Mouse (Mus musculus): ENCODE data around the gene Dpysl4. TPM values are rescaled to one million over a fixed set of nuclear protein-coding genes. Genes with fewer than 3 reads are reported as not detected.

Gene Dpysl4
- polyA plus RNA-seq, 1 experiment from 2014 or later, result 5.0 TPM

- Histone ChIP-seq H3K4me3 (ENCODE audit: low read depth, low read length) (no peak overlapping the region), H3K9ac (ENCODE audit: low read depth, low read length) (no peak overlapping the region), H3K27ac (ENCODE audit: low read depth, low read length) (no peak overlapping the region), H3K4me1 (replicated peaks; ENCODE audit: control insufficient read depth, insufficient read depth, low read length) (no peaks in the 10 kb centered on the region), H3K36me3 (ENCODE audit: control insufficient read depth, insufficient read depth, low read length) (no peaks in the 10 kb centered on the region), H3K27me3 (replicated peaks; ENCODE audit: control insufficient read depth, insufficient read depth, low read length) (no peaks in the 10 kb centered on the region), H3K9me3 (ENCODE audit: control insufficient read depth, low read length) (no peaks in the 10 kb centered on the region), H3K4me2 (no peak overlapping the region)
- ATAC-seq (replicated peaks; ENCODE audit: low FRiP score), result no peak
- 51% methylated on average over 8 of the region's 8 CpGs for WGBS
- DNase-seq (ENCODE audit: low spot score), result no peak
These were observed 45.7 kb downstream of the Dpysl4 start for GRCm38 (mm10) chr7:139131538-139131937.

DNA sequence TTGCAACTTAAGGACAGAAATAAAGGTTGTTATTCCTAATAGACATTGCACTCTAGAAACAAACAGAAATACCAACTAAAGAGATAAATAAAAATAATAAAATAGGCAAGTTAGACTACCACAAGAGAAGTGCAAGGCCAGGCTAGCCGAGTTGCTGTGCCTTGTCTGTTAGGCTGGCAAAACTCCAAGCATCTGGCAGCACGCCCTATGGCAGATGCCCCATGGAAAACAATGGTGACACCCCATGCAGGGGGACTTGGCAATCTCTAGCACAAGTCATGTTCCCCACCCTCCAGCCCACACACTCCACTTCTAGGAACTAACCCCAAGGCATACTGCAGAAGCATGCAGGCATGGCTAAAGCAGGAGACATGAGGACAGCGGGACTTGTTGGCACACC is 47.6 kb downstream of the Dpysl4 start:
- no peak overlapping the region for H3K4me2 ChIP-seq
- no peaks in the 10 kb centered on the region for H3K27me3 ChIP-seq (replicated peaks; ENCODE audit: control insufficient read depth, insufficient read depth, low read length)
- DNase-seq (ENCODE audit: low spot score), result no peak
- H3K9ac ChIP-seq (ENCODE audit: low read depth, low read length), result no peak overlapping the region
- no peaks in the 10 kb centered on the region for H3K4me1 ChIP-seq (replicated peaks; ENCODE audit: control insufficient read depth, insufficient read depth, low read length)
- no peak overlapping the region for H3K27ac ChIP-seq (ENCODE audit: low read depth, low read length)
- H3K4me3 ChIP-seq (ENCODE audit: low read depth, low read length), result no peak overlapping the region
- ATAC-seq (replicated peaks; ENCODE audit: low FRiP score), result no peak
- no peaks in the 10 kb centered on the region for H3K36me3 ChIP-seq (ENCODE audit: control insufficient read depth, insufficient read depth, low read length)
- WGBS, result 84% methylated on average over 3 of the region's 3 CpGs
- no peaks in the 10 kb centered on the region for H3K9me3 ChIP-seq (ENCODE audit: control insufficient read depth, low read length)

DNA sequence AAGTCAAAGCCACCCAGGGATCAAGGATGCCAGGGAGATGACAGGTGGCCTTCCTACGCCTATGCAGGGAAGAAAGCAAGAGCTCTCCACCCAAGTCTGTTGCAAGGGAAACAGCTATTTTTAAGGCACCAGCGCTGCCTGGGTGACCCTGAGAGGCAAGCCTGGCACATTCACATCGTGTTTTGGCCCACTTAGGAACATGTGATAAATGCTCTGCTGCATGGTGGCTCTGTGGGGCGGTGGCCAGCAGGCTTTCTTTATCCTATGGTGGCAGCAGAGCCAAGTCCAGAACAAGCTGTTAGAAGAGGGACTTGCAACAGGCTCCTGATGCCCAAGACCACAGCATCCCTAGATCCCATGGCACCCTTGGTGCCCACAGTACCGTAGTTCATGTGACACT is 49.4 kb downstream of the Dpysl4 start:
- H3K4me3 ChIP-seq (ENCODE audit: low read depth, low read length), result no peak overlapping the region
- H3K36me3 ChIP-seq (ENCODE audit: control insufficient read depth, insufficient read depth, low read length), result no peaks in the 10 kb centered on the region
- DNase-seq (ENCODE audit: low spot score) (no peak), ATAC-seq (replicated peaks; ENCODE audit: low FRiP score) (no peak)
- 66% methylated on average over 5 of the region's 5 CpGs for WGBS
- H3K4me2 ChIP-seq, result no peak overlapping the region
- no peak overlapping the region for H3K27ac ChIP-seq (ENCODE audit: low read depth, low read length)
- H3K9ac ChIP-seq (ENCODE audit: low read depth, low read length), result no peak overlapping the region
- H3K27me3 ChIP-seq (replicated peaks; ENCODE audit: control insufficient read depth, insufficient read depth, low read length), result no peaks in the 10 kb centered on the region
- no peaks in the 10 kb centered on the region for H3K9me3 ChIP-seq (ENCODE audit: control insufficient read depth, low read length)
- H3K4me1 ChIP-seq (replicated peaks; ENCODE audit: control insufficient read depth, insufficient read depth, low read length), result no peaks in the 10 kb centered on the region

- Histone ChIP-seq H3K36me3 (ENCODE audit: control insufficient read depth, insufficient read depth, low read length) (no peaks in the 10 kb centered on the region), H3K9ac (ENCODE audit: low read depth, low read length) (no peak overlapping the region), H3K4me2 (no peak overlapping the region), H3K4me1 (replicated peaks; ENCODE audit: control insufficient read depth, insufficient read depth, low read length) (no peaks in the 10 kb centered on the region), H3K27me3 (replicated peaks; ENCODE audit: control insufficient read depth, insufficient read depth, low read length) (no peaks in the 10 kb centered on the region), H3K4me3 (ENCODE audit: low read depth, low read length) (no peak overlapping the region), H3K27ac (ENCODE audit: low read depth, low read length) (no peak overlapping the region), H3K9me3 (ENCODE audit: control insufficient read depth, low read length) (no peaks in the 10 kb centered on the region)
- no peak for ATAC-seq (replicated peaks; ENCODE audit: low FRiP score)
- 62% methylated on average over 5 of the region's 5 CpGs for WGBS
- no peak for DNase-seq (ENCODE audit: low spot score)
These were observed 51.2 kb downstream of the Dpysl4 start for GRCm38 (mm10) chr7:139136906-139137491.

DNA sequence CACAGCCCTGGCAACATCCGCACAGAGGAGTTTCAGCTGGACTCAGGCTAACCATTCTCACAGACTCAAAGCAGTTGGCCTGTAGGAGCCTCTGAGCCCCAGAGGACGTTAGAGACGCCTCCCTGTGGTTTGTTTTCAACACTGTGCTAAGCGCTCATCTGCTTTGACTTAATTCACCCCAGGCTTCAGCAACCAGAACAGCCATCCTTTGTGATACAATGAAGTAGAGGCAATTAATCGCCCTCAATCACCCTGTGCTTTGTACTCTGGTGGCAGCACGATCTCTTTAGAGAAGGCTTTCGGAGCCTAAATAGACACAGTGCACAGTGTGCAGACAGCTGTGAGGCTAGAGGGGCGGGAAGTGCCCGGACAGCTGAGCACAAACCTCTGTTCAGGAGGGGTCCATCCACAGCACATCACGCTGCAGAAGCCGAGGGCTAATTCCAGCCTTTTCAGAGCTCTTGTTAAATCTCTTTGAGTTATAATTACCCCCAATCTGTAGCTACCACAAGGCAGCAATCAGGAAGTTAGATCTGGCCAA is 54.2 kb downstream of the Dpysl4 start:
- H3K27me3 ChIP-seq (replicated peaks; ENCODE audit: control insufficient read depth, insufficient read depth, low read length), result no peaks in the 10 kb centered on the region
- H3K9me3 ChIP-seq (ENCODE audit: control insufficient read depth, low read length), result no peaks in the 10 kb centered on the region
- H3K36me3 ChIP-seq (ENCODE audit: control insufficient read depth, insufficient read depth, low read length), result no peaks in the 10 kb centered on the region
- H3K27ac ChIP-seq (ENCODE audit: low read depth, low read length), result no peak overlapping the region
- ATAC-seq (replicated peaks; ENCODE audit: low FRiP score) (no peak), DNase-seq (ENCODE audit: low spot score) (no peak)
- H3K4me1 ChIP-seq (replicated peaks; ENCODE audit: control insufficient read depth, insufficient read depth, low read length), result no peaks in the 10 kb centered on the region
- 37% methylated on average over 11 of the region's 11 CpGs for WGBS
- H3K9ac ChIP-seq (ENCODE audit: low read depth, low read length), result no peak overlapping the region
- no peak overlapping the region for H3K4me2 ChIP-seq
- no peak overlapping the region for H3K4me3 ChIP-seq (ENCODE audit: low read depth, low read length)

DNA sequence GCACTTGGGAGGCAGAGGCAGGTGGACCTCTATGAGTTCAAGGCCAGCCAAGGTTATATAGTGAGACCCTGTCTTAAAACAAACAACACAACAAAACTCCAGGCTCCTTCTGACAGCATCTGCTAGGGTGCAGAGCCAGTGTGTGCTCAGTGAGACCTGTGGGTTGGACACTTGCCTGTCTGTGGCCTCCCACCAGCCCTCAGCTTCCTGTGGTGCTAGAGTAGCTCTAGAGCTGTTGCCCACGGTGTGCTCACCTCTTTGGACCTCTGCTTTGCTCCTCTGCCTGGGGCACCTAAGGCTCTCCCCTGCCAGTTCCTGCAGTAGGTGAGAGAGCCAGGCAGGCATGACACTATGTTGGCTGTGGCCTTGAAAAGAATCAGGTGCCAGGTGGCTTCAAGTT is 58.0 kb downstream of the Dpysl4 start:
- H3K4me2 ChIP-seq, result no peak overlapping the region
- WGBS, result 44% methylated on average over 1 of the region's 1 CpGs

DNA sequence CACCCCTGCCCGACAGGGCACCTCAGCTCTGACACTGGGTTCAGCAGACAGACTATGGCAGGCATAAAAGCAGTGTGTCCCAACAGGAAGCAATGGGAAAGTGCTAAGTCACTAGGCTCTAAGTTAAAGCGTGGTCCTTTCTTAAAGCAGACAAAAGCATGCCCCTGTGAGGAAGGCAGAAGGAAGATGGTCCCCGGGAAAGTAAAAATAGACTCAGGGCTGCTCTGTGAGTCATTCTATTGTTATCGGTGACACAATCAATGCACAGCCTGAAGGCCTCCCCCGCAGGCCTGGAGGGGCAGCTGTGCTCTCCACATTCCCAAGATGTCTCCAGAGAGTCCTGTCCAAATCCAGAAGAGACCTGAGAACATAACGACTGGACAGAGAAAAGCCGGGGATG is 60.1 kb downstream of the Dpysl4 start:
- no peak overlapping the region for H3K4me3 ChIP-seq (ENCODE audit: low read depth, low read length)
- no peak overlapping the region for H3K27ac ChIP-seq (ENCODE audit: low read depth, low read length)
- WGBS, result 42% methylated on average over 7 of the region's 7 CpGs
- H3K4me2 ChIP-seq, result no peak overlapping the region
- no peak overlapping the region for H3K9ac ChIP-seq (ENCODE audit: low read depth, low read length)
- ATAC-seq (replicated peaks; ENCODE audit: low FRiP score) (no peak), DNase-seq (ENCODE audit: low spot score) (no peak)
- 0 out of 2 replicates have a peak, but pooled peaks cover 2% of the 10 kb centered on the region for H3K4me1 ChIP-seq (replicated peaks; ENCODE audit: control insufficient read depth, insufficient read depth, low read length)
- peaks cover 6% of the 10 kb centered on the region; the same call in 1 of the 2 replicates for H3K27me3 ChIP-seq (replicated peaks; ENCODE audit: control insufficient read depth, insufficient read depth, low read length)
- H3K36me3 ChIP-seq (ENCODE audit: control insufficient read depth, insufficient read depth, low read length), result no peaks in the 10 kb centered on the region
- H3K9me3 ChIP-seq (ENCODE audit: control insufficient read depth, low read length), result no peaks in the 10 kb centered on the region

More for the DNA sequence above, 58.0 kb downstream of the Dpysl4 start:
- Histone ChIP-seq H3K4me3 (ENCODE audit: low read depth, low read length) (no peak overlapping the region), H3K9ac (ENCODE audit: low read depth, low read length) (no peak overlapping the region), H3K4me1 (replicated peaks; ENCODE audit: control insufficient read depth, insufficient read depth, low read length) (0 out of 2 replicates have a peak, but pooled peaks cover 2% of the 10 kb centered on the region), H3K9me3 (ENCODE audit: control insufficient read depth, low read length) (no peaks in the 10 kb centered on the region), H3K27me3 (replicated peaks; ENCODE audit: control insufficient read depth, insufficient read depth, low read length) (no peaks in the 10 kb centered on the region), H3K36me3 (ENCODE audit: control insufficient read depth, insufficient read depth, low read length) (no peaks in the 10 kb centered on the region), H3K27ac (ENCODE audit: low read depth, low read length) (no peak overlapping the region)
- DNase-seq (ENCODE audit: low spot score) (no peak), ATAC-seq (replicated peaks; ENCODE audit: low FRiP score) (no peak)

- Histone ChIP-seq H3K36me3 (ENCODE audit: control insufficient read depth, insufficient read depth, low read length) (no peaks in the 10 kb centered on the region), H3K4me1 (replicated peaks; ENCODE audit: control insufficient read depth, insufficient read depth, low read length) (0 out of 2 replicates have a peak, but pooled peaks cover 8% of the 10 kb centered on the region), H3K27me3 (replicated peaks; ENCODE audit: control insufficient read depth, insufficient read depth, low read length) (peaks cover 6% of the 10 kb centered on the region; the same call in 1 of the 2 replicates), H3K27ac (ENCODE audit: low read depth, low read length) (no peak overlapping the region), H3K9ac (ENCODE audit: low read depth, low read length) (no peak overlapping the region), H3K9me3 (ENCODE audit: control insufficient read depth, low read length) (no peaks in the 10 kb centered on the region), H3K4me2 (no peak overlapping the region), H3K4me3 (ENCODE audit: low read depth, low read length) (no peak overlapping the region)
- no peak for ATAC-seq (replicated peaks; ENCODE audit: low FRiP score)
- 29% methylated on average over 4 of the region's 4 CpGs for WGBS
- no peak for DNase-seq (ENCODE audit: low spot score)
These were observed 61.6 kb downstream of the Dpysl4 start for GRCm38 (mm10) chr7:139147360-139147759.

GRCm38 (mm10) chr7:139149373-139149772 is 63.6 kb downstream of the Dpysl4 start:
- ATAC-seq (replicated peaks; ENCODE audit: low FRiP score), result no peak
- Histone ChIP-seq H3K4me1 (replicated peaks; ENCODE audit: control insufficient read depth, insufficient read depth, low read length) (0 out of 2 replicates have a peak, but pooled peaks cover 8% of the 10 kb centered on the region), H3K9me3 (ENCODE audit: control insufficient read depth, low read length) (no peaks in the 10 kb centered on the region), H3K27me3 (replicated peaks; ENCODE audit: control insufficient read depth, insufficient read depth, low read length) (peaks cover 6% of the 10 kb centered on the region; the same call in 1 of the 2 replicates), H3K4me3 (ENCODE audit: low read depth, low read length) (no peak overlapping the region), H3K27ac (ENCODE audit: low read depth, low read length) (no peak overlapping the region), H3K4me2 (no peak overlapping the region), H3K9ac (ENCODE audit: low read depth, low read length) (no peak overlapping the region), H3K36me3 (ENCODE audit: control insufficient read depth, insufficient read depth, low read length) (no peaks in the 10 kb centered on the region)
- DNase-seq (ENCODE audit: low spot score), result no peak
- WGBS, result 30% methylated on average over 7 of the region's 7 CpGs

Data from liver, embryonic 11.5 days (tissue).